Mouse (Mus musculus): ENCODE data around the gene Mucl2.

Gene Mucl2

DNA sequence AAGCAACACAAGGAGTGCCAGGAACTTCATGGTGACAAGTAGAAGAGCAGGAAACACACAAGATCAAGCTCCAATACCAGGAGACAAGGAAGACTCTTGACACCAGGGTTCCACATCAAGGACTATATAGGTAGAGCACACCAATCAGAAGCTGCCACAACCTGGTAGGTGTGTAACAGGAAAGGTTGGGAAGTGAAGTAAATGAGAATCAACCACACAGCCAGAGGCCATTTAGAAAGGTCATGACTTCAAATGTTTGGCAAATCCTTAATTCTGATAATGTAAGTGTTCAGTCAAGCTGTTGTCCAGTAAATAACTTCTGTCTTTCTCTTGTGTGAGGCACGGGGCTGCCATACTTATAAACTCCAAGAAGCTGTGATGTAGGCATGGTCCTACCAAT is at the start of gene Mucl2:
Gene Mucl2, minus strand, starts transcription at position 101 of the 400 bp plus-strand sequence.
- in situ Hi-C loops (cut with MboI, MseI), result no loop called here

- in situ Hi-C loops (cut with MboI, MseI), result loop anchor here (5.0 kb wide), 1 partner anchor 136 kb away; no protein-coding TSS in a partner anchor
Measured at GRCm38 (mm10) chr15:103913061-103913460, 13.9 kb upstream of the Mucl2 start.
